Mouse (Mus musculus) kidney, adult 2 months (tissue): ENCODE data around the gene Hoxa3.

Experiments
- CTCF ChIP-seq: fragments of 200-500 bp; conservative IDR thresholded peaks from 2 replicates; pipeline ENCODE4 v1.5.1; 2011; ENCODE audit warnings: low read depth, mild to moderate bottlenecking, control low read depth, low read length, moderate library complexity, mixed read lengths; ENCODE audit not compliant: insufficient read depth, insufficient read length
- POLR2A ChIP-seq: fragments of 200-500 bp; IDR thresholded peaks from one replicate; pipeline ENCODE4 v1.6.1; 2011; ENCODE audit warnings: low read depth, low read length, control low read depth

- TF ChIP-seq CTCF (no peak), POLR2A (no peak)
Measured at GRCm38 (mm10) chr6:52154044-52154443, 59.1 kb downstream of the Hoxa3 start.
